Mouse (Mus musculus): ENCODE data around the gene Micu1.

The Micu1 gene

DNA sequence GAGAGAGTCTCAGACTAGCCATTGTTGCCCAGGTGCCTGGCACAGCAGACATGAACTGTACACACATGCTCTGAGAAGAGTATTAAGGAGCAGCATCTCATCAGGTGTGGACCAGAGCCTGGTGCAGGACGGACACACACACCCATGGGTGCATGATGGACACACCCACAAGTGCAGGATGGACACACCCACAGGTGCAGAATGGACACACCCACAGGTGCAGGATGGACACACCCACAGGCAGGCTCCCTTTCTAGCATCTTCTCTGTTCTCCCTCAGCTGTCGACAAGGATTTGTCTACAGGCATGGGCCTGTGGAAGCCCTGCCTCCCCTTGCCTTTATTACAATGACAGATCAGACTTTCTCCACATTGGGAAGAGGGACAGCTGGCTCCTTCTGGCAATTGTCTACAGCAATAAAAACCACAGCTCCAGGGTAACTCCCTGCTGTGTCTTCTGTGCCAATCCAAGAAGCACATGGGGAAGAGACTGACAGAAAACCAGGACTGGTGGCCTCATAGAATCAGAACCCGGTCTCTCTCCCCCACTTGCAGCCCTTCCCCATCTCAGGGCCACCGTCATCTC, 107.8 kb downstream of the Micu1 start:
- DNase-seq (ENCODE audit: low read depth, low spot score), result no peak

GRCm38 (mm10) chr10:59812939-59813338, 110.7 kb downstream of the Micu1 start:
- peak; percentile 25 for DNase-seq (ENCODE audit: low read depth, low spot score)

- DNase-seq (ENCODE audit: low read depth, low spot score), result no peak
Measured at GRCm38 (mm10) chr10:59813759-59814158, 111.5 kb downstream of the Micu1 start.

DNA sequence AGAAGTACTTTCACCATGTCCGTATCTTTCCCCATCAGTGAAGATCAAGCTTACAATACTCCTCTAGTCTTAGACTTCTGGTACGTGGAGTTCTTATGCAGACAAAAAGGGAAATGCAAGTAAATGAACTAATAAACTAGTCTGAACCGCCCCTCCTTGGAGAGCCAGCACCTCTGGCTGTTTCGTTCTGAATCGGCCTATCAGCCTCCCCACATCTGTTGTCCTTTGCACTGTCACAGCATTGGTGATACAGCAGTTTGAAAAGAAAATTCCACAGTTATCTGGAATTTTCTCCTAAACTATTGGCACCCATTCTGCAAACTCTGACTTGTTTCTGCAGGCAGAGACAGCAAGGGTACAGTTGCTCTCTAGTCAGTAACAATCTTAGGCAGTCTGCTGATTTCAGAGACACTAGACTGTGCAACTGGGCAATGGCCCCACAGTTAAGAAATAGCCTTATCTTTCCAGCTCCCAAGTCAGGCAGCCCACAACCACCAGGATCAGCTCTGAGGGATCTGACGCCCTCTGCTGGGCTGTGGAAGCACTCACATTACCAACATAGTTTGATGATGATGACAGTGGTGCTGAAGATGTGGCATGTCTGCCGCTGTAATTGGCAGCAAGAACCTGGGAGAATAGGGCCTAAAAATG, 112.4 kb downstream of the Micu1 start:
- DNase-seq (ENCODE audit: low read depth, low spot score), result no peak

GRCm38 (mm10) chr10:59816569-59816968, 114.3 kb downstream of the Micu1 start:
- DNase-seq (ENCODE audit: low read depth, low spot score), result no peak

DNA sequence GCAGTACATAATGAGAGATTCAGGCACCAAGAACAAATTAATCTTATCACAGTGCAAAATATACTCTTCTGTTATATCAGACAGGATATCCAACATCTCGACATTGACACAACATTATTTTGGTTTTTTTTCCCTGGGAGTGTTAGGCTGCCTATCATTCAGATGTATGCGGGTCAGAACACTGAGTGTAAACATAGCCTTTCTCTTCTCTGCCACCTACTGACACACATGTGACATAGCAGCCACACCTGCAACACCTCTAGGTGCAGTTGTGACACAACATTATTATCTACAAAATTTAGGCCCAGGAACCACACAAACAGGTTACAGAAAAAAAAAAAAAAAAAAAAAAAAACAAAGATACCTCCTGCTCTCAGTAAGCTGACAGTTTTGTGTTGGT, 115.3 kb downstream of the Micu1 start:
- DNase-seq (ENCODE audit: low read depth, low spot score), result peak; percentile 21

GRCm38 (mm10) chr10:59817991-59818390, 115.7 kb downstream of the Micu1 start:
- no peak for DNase-seq (ENCODE audit: low read depth, low spot score)

- DNase-seq (ENCODE audit: low read depth, low spot score), result no peak
Measured at GRCm38 (mm10) chr10:59819146-59819545, 116.9 kb downstream of the Micu1 start.

- DNase-seq (ENCODE audit: low read depth, low spot score), result no peak
Measured at GRCm38 (mm10) chr10:59820886-59821285, 118.6 kb downstream of the Micu1 start.

GRCm38 (mm10) chr10:59821334-59822066, 119.2 kb downstream of the Micu1 start:
- DNase-seq (ENCODE audit: low read depth, low spot score), result no peak

DNA sequence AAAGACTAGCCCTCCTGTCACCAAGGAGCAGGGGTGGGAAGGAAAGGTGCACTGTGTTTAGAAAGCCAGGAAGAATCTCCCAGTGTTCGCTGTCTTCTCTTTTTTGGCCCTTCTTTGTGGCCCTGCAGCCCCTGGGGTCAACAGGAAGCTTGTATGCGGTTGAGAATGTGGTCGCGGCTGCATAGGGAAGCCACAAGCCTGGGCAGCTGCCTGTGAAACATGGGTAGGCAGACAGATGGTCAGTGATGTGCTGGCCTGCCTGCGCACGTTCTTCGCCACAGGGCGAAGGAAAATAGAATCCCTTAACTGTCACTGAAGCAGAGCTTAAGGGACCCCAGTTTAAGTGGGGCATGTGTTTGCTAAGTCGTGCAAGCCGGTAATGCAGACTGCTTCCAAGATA, 120.6 kb downstream of the Micu1 start:
- no peak for DNase-seq (ENCODE audit: low read depth, low spot score)

- no peak for DNase-seq (ENCODE audit: low read depth, low spot score)
Measured at GRCm38 (mm10) chr10:59825137-59825812, 123.0 kb downstream of the Micu1 start.

- DNase-seq (ENCODE audit: low read depth, low spot score), result no peak
Measured at GRCm38 (mm10) chr10:59829886-59830285, 127.6 kb downstream of the Micu1 start.

DNA sequence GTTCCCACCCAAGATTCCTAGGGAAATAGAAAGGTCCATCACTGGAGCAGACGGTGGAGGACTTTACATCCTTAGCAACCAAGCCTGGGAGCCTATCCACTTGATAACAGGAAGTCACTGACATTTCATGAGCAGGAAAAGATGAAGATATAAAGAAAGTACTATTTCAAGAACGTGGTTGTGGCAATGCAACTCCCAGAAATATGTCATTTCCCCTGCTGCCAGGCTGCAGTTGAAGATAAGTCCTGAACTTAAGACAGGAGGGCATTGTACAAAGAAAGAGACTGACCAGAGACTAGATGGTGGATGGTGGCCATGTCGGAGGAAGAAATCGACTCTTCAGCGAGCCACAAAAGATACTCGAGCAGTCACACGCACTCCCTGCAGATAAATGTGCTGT, 129.7 kb downstream of the Micu1 start:
- no peak for DNase-seq (ENCODE audit: low read depth, low spot score)

DNA sequence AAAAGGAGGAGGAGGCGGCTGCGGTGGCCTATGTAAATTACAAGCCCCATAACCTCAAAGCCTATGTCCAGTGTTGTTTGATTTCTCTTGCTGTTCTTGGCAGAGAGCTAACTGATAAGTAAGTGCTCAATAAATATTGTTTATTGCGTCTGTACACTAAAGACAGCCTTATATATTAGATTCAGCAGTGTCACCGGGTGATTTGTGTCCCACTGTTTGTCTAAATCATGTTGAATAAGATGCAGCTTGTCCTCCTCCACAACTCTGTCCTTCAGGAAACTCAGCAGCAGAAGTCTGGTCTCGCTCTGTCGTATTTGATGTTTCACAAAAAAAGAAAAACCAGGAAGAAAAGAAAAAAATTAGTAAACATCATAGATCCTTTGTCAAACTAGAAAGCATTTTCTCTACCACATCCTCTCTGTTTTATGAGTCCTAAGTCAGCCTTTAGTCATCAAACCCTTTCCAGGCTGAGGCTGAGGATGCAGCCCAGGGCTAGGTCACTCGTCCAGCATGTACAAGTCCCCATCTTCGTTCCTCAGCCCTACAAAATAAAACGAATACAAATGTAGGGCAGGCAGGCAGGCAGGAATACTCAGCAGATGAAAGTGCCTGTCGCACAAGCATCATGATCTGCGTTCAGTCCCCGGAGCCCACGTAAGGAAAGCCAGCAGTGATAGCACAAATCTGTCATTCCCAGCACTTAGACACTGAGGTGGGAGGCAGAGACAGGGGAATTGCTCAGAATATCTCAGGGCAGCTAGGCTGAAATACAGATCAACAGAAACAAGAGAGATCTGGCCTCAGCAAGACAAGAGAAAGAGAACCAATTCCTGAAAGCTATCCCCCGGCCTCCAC, 133.3 kb downstream of the Micu1 start:
- no peak for DNase-seq (ENCODE audit: low read depth, low spot score)

- no peak for DNase-seq (ENCODE audit: low read depth, low spot score)
Measured at GRCm38 (mm10) chr10:59837490-59837889, 135.2 kb downstream of the Micu1 start.

- no peak for DNase-seq (ENCODE audit: low read depth, low spot score)
Measured at GRCm38 (mm10) chr10:59841434-59841833, 139.2 kb downstream of the Micu1 start.

- DNase-seq (ENCODE audit: low read depth, low spot score), result no peak
Measured at GRCm38 (mm10) chr10:59843125-59843524, 140.8 kb downstream of the Micu1 start.

- DNase-seq (ENCODE audit: low read depth, low spot score), result no peak
Measured at GRCm38 (mm10) chr10:59844686-59845085, 142.4 kb downstream of the Micu1 start.

- no peak for DNase-seq (ENCODE audit: low read depth, low spot score)
Measured at GRCm38 (mm10) chr10:59846416-59846815, 144.1 kb downstream of the Micu1 start.

DNA sequence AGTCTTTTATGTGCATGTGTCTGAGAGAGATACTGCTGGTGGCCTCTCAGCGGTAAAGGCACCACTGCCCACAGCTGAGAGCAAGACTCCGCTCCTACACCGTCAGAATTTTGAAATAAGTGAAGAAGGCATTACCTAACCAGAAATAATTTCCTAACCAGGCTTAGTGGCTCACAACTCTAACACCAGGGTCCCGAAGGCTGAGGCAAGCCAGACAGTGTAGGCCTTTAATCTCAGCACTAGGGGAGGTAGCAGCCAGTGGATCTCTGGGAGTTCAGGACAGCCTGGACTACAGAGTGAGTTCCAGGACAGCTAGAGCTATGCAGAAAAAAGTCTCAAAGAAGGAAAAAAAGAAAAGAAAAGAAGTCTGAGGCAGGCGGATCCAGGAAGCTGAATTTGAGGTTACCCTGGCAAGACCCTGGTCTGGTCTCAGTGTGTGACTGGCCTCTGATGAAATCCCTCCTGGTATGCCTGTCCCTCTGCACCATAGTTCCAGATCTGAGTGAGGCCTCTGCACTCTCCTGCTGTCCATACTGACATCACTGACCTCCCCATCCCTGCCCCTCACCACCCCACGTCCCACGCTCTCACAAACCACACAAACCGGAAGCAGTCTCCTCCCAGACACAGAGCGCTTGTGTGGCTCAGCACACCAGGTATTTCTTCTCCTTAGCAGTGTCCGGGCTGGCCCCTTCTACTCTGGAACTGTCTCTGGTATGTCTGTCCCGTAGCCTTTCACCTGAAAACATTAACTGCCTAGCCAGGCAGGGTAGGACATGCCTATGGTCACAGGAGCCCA, 146.0 kb downstream of the Micu1 start:
- DNase-seq (ENCODE audit: low read depth, low spot score), result no peak

Measured in retina, postnatal 7 days (tissue).